Mouse (Mus musculus) thymus, adult 2 months (tissue): Measurements from ENCODE around the gene Lmln.
A peak's percentile ranks its signal among the peaks of the same experiment; 100 is the strongest.

ENCODE experiments used
- CTCF ChIP-seq: fragments of 200-500 bp; IDR thresholded peaks from 2 replicates; pipeline ENCODE4 v1.5.1; 2012; ENCODE audit warnings: mild to moderate bottlenecking, control low read depth, low read length, moderate library complexity, borderline replicate concordance; ENCODE audit not compliant: control insufficient read depth, poor library complexity, insufficient read depth; ENCODE audit errors: extremely low read depth
- POLR2A ChIP-seq: fragments of 200-500 bp; IDR thresholded peaks from 2 replicates; pipeline ENCODE4 v1.6.1; 2012; ENCODE audit warnings: mild to moderate bottlenecking, low read length, control low read depth, moderate library complexity; ENCODE audit not compliant: control insufficient read depth, poor library complexity, insufficient read depth; ENCODE audit errors: extremely low read depth

DNA sequence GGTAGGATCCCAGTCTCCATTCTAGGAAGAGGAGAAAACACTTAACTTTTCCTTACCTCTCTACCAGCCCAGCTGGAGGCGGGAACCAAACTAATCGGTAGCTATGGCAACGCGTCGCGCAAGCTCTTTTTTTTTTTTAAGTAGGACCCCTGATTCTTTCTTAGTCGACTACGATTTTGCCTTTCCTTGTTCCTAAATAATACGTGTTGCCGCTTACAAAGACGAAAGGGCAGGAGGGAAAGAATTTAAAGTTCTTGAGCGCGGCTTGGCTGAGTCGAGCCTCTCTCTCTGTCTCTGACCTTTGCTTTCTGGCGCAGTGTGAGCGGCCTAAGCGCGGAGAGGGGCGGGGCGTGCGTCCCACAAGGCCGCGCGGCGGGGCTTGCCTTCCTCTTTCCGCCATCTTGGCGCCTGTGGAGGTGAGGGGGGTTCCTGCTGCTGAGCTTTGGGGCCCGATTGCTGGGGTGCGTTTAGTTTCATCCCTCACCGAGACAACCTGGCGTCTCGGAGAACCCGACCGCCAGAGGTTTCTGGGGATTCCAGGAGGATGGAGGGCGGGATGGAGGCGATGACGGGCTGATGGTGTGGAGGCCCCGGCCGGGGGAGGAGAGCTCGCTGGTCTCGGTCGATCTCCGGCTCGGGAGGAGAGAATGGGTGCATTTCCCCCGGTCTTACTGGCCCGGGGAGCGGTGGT is 6.1 kb upstream of the Lmln start, which contains the start of the genes Iqcg and Rpl35a:
- TF ChIP-seq CTCF = no peak
- TF ChIP-seq POLR2A = peak; percentile 89
